Mouse (Mus musculus) embryonic facial prominence, embryonic 11.5 days (tissue): Measurements from ENCODE around the gene Hap1. TPM values are rescaled to one million over a fixed set of nuclear protein-coding genes. Genes with fewer than 3 reads are reported as not detected.
"Not testable (repeated sequence)": the region's sequence is repeated elsewhere in the genome, so short reads cannot be mapped to it uniquely, and the experiment has no call there.

Source experiments
- ATAC-seq: fragments of 200-750 bp; cut with Nextera tagmentation; replicated peaks from 2 replicates; pipeline ENCODE4 v1.8.0; 2017; ENCODE audit warnings: low read depth; ENCODE audit not compliant: insufficient number of reproducible peaks, low FRiP score, low TSS enrichment
- DNase-seq: peaks from one replicate; pipeline ENCODE4 v3.0.0-alpha.2; 2015; ENCODE audit warnings: low spot score
- H3K27ac ChIP-seq: fragments of 300-500 bp; sonication (generic); replicated peaks from 2 replicates; pipeline ENCODE4 v1.5.1; 2014; ENCODE audit warnings: mild to moderate bottlenecking, low read depth, low read length, control low read depth
- H3K27me3 ChIP-seq: fragments of 300-500 bp; sonication (generic); 2 replicates; pipeline ENCODE4 v1.6.1; 2014; ENCODE audit warnings: mild to moderate bottlenecking, low read length, moderate library complexity, mixed read lengths; ENCODE audit not compliant: control insufficient read depth, insufficient read depth
- H3K36me3 ChIP-seq: fragments of 300-500 bp; sonication (generic); replicated peaks from 2 replicates; pipeline ENCODE4 v1.6.1; 2014; ENCODE audit warnings: low read depth, mild to moderate bottlenecking, low read length, moderate library complexity, mixed read lengths; ENCODE audit not compliant: control insufficient read depth, insufficient read depth
- H3K4me1 ChIP-seq: fragments of 300-500 bp; sonication (generic); 2 replicates; pipeline ENCODE4 v1.6.1; 2014; ENCODE audit warnings: low read length, mixed read lengths; ENCODE audit not compliant: control insufficient read depth, insufficient read depth
- H3K4me2 ChIP-seq: fragments of 300-500 bp; sonication (generic); 2 replicates; pipeline ENCODE4 v1.6.1; 2014; ENCODE audit warnings: low read depth, mild to moderate bottlenecking, control low read depth, low read length, moderate library complexity
- H3K4me3 ChIP-seq: fragments of 300-500 bp; sonication (generic); 2 replicates; pipeline ENCODE4 v1.5.1; 2014; ENCODE audit warnings: low read depth, low read length, control low read depth
- H3K9ac ChIP-seq: fragments of 300-500 bp; sonication (generic); replicated peaks from 2 replicates; pipeline ENCODE4 v1.6.1; 2014; ENCODE audit warnings: mild to moderate bottlenecking, control low read depth, low read length
- H3K9me3 ChIP-seq: fragments of 300-500 bp; sonication (generic); replicated peaks from 2 replicates; pipeline ENCODE4 v1.6.1; 2016; ENCODE audit warnings: mild to moderate bottlenecking, low read length, inconsistent platforms, mixed read lengths; ENCODE audit not compliant: control insufficient read depth
- WGBS: fragments of 180-500 bp; shearing (Covaris S2); extraction: QIAGEN DNeasy Blood & Tissue Kit; methylation state at CpG from one replicate; pipeline ENCODE4 v1.1.7; 2014; 5-methylcytosine and 5-hydroxymethylcytosine counted together
- polyA plus RNA-seq: library from polyadenylated mRNA; unstranded; fragments of >200 nt; fragmentation: Nextera tagmentation; extraction: Ambion mirVana; gene quantifications from 2 replicates; pipeline ENCODE4 v1.2.1, GENCODE M21; 2014

Hap1 gene
- polyA plus RNA-seq, 1 experiment from 2014 or later: 5.5 TPM

DNA sequence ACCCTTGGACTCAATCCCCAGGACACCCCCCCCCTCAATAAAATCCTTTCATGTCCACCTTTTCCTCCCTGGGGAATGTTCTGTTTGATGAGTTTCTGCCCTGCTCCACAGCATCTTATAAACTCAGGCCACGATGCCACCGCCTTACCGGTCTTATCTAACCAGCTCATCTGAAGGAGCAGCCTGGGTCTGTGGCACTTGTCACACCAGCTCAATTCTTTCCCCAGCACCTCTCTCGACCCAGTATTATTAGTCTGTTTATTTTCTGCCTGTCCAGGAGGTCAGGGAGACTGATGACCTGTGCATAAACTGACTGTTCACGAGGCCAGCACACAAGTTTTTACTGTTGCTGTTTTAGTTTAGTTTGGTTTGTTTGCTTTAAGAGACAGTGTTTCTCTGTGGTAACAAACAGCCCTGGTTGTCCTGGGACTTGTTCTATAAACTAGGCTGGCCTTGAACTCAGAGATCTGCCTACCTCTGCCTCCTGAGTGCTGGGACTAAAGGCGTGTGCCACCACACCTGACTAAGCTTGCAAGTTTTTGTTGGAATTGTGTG is 38.0 kb downstream of the Hap1 start:
- Histone ChIP-seq H3K4me1 (no peaks in the 10 kb centered on the region), H3K4me3 (no peak overlapping the region), H3K36me3 (no peaks in the 10 kb centered on the region), H3K27ac (no peak overlapping the region), H3K9me3 (no peaks in the 10 kb centered on the region), H3K27me3 (no peaks in the 10 kb centered on the region), H3K4me2 (no peak overlapping the region), H3K9ac (no peak overlapping the region)
- DNase-seq (no peak), ATAC-seq (no peak)
- WGBS: 63% methylated on average over 6 of the region's 6 CpGs

DNA sequence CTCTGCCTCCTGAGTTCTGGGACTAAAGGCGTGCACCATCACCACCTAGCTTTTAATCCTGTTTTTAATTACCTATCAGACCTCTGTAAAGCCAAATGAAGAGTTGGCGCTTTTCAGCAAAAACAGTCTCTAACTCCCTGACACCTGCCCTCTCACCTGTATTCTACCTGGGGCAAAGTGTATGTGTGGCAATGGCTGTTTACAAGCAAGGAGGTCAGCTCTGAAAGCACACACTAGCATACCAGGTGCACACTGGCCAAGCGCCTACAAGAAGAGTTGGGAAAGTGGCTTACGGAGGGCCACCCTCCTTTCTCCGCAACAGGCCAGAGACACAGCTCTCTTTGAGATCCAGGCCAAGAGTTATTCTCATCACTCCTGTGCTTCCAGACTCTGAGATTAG is 40.5 kb downstream of the Hap1 start:
- no peak overlapping the region for H3K4me2 ChIP-seq
- no peak overlapping the region for H3K4me3 ChIP-seq
- no peaks in the 10 kb centered on the region for H3K36me3 ChIP-seq
- no peaks in the 10 kb centered on the region for H3K9me3 ChIP-seq
- H3K27me3 ChIP-seq: no peaks in the 10 kb centered on the region
- H3K9ac ChIP-seq: no peak overlapping the region
- DNase-seq (no peak), ATAC-seq (no peak)
- no peak overlapping the region for H3K27ac ChIP-seq
- H3K4me1 ChIP-seq: no peaks in the 10 kb centered on the region
- WGBS: 91% methylated on average over 5 of the region's 5 CpGs

DNA sequence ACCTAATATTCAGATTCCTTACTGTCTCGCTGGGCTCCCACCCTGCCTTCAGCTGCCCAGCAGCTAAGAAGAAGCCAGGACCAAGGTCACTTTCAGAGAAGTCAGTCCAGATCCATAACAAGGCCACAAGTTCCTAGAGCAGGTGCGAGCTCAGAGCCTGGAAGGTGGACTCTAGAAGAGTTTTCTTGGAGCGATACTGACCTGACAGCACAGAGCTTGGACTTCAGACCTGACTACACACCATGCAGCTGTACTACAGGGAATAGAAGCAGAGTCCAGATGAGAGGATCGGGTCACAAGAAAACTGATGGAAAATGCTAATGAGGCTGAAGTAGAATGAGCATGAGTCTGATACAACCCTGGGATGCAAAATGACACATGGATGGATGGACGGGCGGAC is 42.5 kb downstream of the Hap1 start:
- H3K4me2 ChIP-seq: no peak overlapping the region

DNA sequence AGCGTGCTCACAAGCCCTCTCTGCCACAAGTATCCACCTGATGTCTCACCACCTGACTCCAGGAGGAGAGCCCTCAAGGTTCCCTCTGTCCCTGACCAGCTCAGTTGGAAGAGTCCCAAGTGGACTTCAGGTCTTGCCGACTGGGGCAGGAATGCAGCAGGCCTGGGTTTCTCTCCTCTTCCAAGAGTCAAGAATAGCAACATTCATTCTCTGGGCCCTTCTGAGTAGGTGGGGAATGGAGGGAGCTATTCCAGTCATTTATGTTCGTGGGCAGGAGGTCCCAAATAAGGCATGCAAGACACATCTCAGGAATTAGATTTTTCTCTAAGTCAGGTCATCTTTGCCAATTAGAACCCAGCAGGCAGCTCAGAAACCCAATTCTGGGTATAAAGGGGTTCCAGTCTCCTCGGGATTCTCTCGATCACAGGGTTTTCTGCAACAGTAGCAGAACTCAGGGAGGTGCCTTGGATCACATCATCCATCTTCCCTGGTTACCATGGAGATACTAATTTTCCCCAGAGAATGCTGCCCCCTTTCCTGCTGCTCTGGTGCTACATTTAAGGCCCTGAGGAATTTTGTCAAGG is 43.7 kb downstream of the Hap1 start:
- no peaks in the 10 kb centered on the region for H3K36me3 ChIP-seq
- DNase-seq (no peak), ATAC-seq (no peak)
- H3K4me1 ChIP-seq: no peaks in the 10 kb centered on the region
- no peak overlapping the region for H3K4me2 ChIP-seq
- H3K9ac ChIP-seq: no peak overlapping the region
- WGBS: 42% methylated on average over 5 of the region's 5 CpGs
- H3K9me3 ChIP-seq: no peaks in the 10 kb centered on the region
- no peak overlapping the region for H3K4me3 ChIP-seq
- no peaks in the 10 kb centered on the region for H3K27me3 ChIP-seq
- no peak overlapping the region for H3K27ac ChIP-seq

More for the DNA sequence above, 42.5 kb downstream of the Hap1 start:
- Histone ChIP-seq H3K4me3 (no peak overlapping the region), H3K27me3 (no peaks in the 10 kb centered on the region), H3K4me1 (no peaks in the 10 kb centered on the region), H3K9me3 (no peaks in the 10 kb centered on the region), H3K27ac (no peak overlapping the region), H3K9ac (no peak overlapping the region), H3K36me3 (no peaks in the 10 kb centered on the region)
- 88% methylated on average over 6 of the region's 6 CpGs for WGBS
- DNase-seq: no peak
- ATAC-seq: no peak

DNA sequence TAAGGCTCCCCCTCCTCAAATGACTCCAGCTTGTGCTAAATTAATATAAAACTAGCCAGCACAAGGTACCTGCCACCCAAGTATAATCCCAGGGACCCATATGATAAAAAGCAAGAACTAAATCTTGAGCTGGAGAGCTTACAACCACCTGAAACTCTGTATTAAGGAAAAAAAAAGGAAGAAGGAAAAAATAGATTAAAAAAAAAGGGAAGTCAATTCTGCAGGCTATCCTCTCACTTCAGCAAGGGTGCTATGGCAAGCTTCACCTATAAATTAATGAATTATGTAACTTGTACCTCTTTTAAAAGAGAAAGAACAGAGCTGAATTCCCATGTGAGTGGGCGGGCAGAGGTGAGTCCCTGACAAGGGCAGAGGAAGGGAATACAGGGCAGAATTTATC is 44.3 kb downstream of the Hap1 start:
- 89% methylated on average over 1 of the region's 1 CpGs for WGBS
- Histone ChIP-seq H3K4me2 (no peak overlapping the region), H3K27ac (no peak overlapping the region), H3K36me3 (no peaks in the 10 kb centered on the region), H3K4me1 (no peaks in the 10 kb centered on the region), H3K4me3 (no peak overlapping the region), H3K9ac (no peak overlapping the region), H3K27me3 (no peaks in the 10 kb centered on the region), H3K9me3 (no peaks in the 10 kb centered on the region)
- ATAC-seq (no peak), DNase-seq (no peak)

DNA sequence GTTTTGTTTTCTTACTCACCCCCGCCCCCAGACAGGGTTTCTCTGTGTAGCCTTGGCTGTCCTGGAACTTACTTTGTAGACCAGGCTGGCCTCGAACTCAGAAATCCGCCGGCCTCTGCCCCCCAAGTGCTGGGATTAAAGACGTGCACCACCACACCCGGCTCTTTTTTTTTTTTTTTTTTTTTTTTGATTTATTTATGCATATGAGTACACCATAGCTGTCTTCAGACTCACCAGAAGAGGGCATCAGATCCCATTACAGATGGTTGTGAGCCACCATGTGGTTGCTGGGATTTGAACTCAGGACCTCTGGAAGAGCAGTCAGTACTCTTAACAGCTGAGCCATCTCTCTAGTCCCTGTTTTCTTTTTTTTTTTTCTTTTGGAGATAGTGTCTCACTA is 47.3 kb downstream of the Hap1 start:
- 89% methylated on average over 6 of the region's 6 CpGs for WGBS

DNA sequence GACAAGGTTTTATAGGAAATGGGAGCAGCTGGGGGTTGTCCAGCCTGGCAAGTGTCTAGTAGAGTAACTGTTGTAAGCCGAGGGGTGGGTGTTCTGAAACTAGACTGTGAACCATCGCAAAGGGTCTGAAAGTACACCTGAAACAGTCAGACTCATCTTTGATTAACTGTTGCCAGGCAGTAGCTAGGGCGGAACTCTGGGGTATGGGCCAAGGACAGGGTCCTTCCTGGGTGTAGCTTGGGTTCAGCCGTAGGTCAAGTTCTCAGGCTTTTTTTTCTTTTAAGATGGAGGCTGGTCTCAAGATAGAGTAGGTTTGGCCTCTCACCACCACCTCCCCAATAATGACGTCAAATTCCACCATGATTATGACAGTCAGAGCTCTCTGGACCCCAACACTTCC is 48.0 kb downstream of the Hap1 start:
- no peak overlapping the region for H3K4me3 ChIP-seq
- H3K27me3 ChIP-seq: no peaks in the 10 kb centered on the region
- H3K4me2 ChIP-seq: no peak overlapping the region
- H3K36me3 ChIP-seq: no peaks in the 10 kb centered on the region
- DNase-seq (no peak), ATAC-seq (no peak)
- no peak overlapping the region for H3K9ac ChIP-seq
- no peaks in the 10 kb centered on the region for H3K4me1 ChIP-seq
- no peak overlapping the region for H3K27ac ChIP-seq
- WGBS: 93% methylated on average over 5 of the region's 5 CpGs
- H3K9me3 ChIP-seq: no peaks in the 10 kb centered on the region

More for the DNA sequence above, 47.3 kb downstream of the Hap1 start:
- not testable (repeated sequence) for H3K27me3 ChIP-seq, H3K36me3 ChIP-seq, DNase-seq, H3K4me3 ChIP-seq, H3K27ac ChIP-seq, ATAC-seq, H3K4me1 ChIP-seq, H3K4me2 ChIP-seq, H3K9me3 ChIP-seq, H3K9ac ChIP-seq

DNA sequence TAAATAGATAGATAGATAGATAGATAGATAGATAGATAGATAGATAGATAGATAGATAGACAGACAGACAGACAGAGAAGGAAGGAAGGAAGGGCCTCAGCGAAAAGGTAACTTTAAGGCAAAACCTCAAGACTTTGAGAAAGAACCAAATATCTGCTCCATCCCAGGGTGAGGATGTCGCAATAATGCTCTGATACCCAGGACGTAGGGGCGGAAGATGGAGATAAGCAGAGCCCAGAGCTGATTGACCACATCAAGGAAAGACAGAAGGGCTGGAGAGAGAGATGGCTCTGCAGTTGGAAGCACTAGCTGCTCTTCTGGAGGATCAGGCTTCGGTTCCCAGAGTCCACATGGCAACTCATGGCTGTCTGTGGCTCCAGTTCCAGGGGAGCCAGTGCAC is 54.6 kb downstream of the Hap1 start:
- ATAC-seq (no peak), DNase-seq (no peak)
- H3K9me3 ChIP-seq: no peaks in the 10 kb centered on the region
- H3K4me1 ChIP-seq: no peaks in the 10 kb centered on the region
- no peaks in the 10 kb centered on the region for H3K36me3 ChIP-seq
- H3K9ac ChIP-seq: no peak overlapping the region
- H3K4me3 ChIP-seq: no peak overlapping the region
- H3K27me3 ChIP-seq: no peaks in the 10 kb centered on the region
- whole genome bisulfite sequencing: 86% methylated on average over 5 of the region's 5 CpGs
- H3K27ac ChIP-seq: no peak overlapping the region
- no peak overlapping the region for H3K4me2 ChIP-seq
